Mouse (Mus musculus): ENCODE data around the gene Aebp2. TPM values are rescaled to one million over a fixed set of nuclear protein-coding genes. Genes with fewer than 3 reads are reported as not detected.
A peak's percentile ranks its signal among the peaks of the same experiment; 100 is the strongest.

The Aebp2 gene
- polyA plus RNA-seq, 1 experiment from 2014 or later = 11.3 TPM

DNA sequence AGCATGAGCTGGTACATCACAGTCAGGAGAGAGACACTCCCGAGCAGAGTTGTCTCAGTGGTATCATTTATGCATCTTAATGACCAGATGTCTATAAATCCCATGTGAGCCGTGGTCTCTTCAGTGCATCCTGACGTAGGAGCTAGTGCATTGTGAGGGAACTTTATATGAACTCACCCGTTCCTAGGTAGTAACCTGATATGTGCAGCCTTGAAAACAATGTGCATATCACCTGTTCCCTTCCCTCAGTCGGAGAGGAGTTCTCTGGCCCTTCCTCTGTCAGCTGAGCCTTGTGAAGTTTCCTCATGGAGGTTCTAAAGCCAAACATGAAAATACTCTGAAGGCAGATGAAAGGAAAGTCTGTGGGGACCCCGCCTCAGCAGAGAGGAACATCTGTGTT lies 78.8 kb downstream of the Aebp2 start:
- no peak for ATAC-seq (ENCODE audit: insufficient number of reproducible peaks, insufficient read depth, low FRiP score, low read depth)
- H3K9ac ChIP-seq (ENCODE audit: low read length) = no peak overlapping the region

DNA sequence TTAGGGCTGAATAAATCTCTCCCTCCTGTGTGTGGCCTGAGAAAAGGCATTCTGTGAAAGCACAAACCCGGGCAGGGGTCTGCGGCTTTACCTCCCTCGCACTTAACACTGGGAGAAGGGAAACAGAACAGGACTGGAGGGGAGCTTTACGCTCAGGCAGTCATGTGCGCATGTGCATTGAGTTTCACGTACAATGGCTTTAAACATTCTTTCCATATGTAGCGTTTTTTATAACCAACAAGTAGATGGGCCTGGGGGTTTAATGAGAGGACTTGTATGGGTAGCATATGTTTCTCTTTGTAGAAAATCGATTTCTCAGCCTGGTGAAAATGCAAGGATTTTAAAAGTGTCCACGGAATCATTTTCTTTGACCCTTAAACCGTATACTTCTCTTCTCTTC lies 82.7 kb downstream of the Aebp2 start:
- Histone ChIP-seq H3K27me3 (ENCODE audit: control insufficient read depth, insufficient read depth, low read length) (no peaks in the 10 kb centered on the region), H3K4me3 (ENCODE audit: control insufficient read depth in 1 of 2, insufficient read depth in 1 of 2, low read depth in 1 of 2, low read length in 2 of 2) (no peak overlapping the region), H3K9ac (ENCODE audit: low read length) (no peak overlapping the region), H3K4me2 (ENCODE audit: low read length) (no peak overlapping the region), H3K27ac (replicated peaks in 1 of 2; ENCODE audit: control insufficient read depth in 1 of 2, insufficient read depth in 1 of 2, low read depth in 2 of 2, low read length in 2 of 2) (no peak overlapping the region), H3K36me3 (ENCODE audit: control insufficient read depth, insufficient read depth, low read length) (no peaks in the 10 kb centered on the region), H3K4me1 (ENCODE audit: control insufficient read depth in 2 of 2, insufficient read depth in 2 of 2, low read length in 2 of 2) (no peaks in the 10 kb centered on the region; a peak in 1 of 4 replicates), H3K9me3 (ENCODE audit: control insufficient read depth, low read length) (peaks cover 5% of the 10 kb centered on the region; the same call in 1 of the 2 replicates)
- WGBS = 92% methylated on average over 10 of the region's 10 CpGs
- no peak for ATAC-seq (ENCODE audit: insufficient number of reproducible peaks, insufficient read depth, low FRiP score, low read depth)

More for the DNA sequence above, 78.8 kb downstream of the Aebp2 start:
- H3K4me2 ChIP-seq (ENCODE audit: low read length) = no peak overlapping the region
- WGBS = 78% methylated on average over 6 of the region's 6 CpGs
- peaks cover 5% of the 10 kb centered on the region; the same call in 1 of the 2 replicates for H3K9me3 ChIP-seq (ENCODE audit: control insufficient read depth, low read length)
- no peaks in the 10 kb centered on the region for H3K4me1 ChIP-seq (ENCODE audit: control insufficient read depth in 2 of 2, insufficient read depth in 2 of 2, low read length in 2 of 2)
- no peaks in the 10 kb centered on the region for H3K27me3 ChIP-seq (ENCODE audit: control insufficient read depth, insufficient read depth, low read length)
- H3K4me3 ChIP-seq (ENCODE audit: control insufficient read depth in 1 of 2, insufficient read depth in 1 of 2, low read depth in 1 of 2, low read length in 2 of 2) = no peak overlapping the region
- no peak overlapping the region for H3K27ac ChIP-seq (replicated peaks in 1 of 2; ENCODE audit: control insufficient read depth in 1 of 2, insufficient read depth in 1 of 2, low read depth in 2 of 2, low read length in 2 of 2)
- H3K36me3 ChIP-seq (ENCODE audit: control insufficient read depth, insufficient read depth, low read length) = no peaks in the 10 kb centered on the region

DNA sequence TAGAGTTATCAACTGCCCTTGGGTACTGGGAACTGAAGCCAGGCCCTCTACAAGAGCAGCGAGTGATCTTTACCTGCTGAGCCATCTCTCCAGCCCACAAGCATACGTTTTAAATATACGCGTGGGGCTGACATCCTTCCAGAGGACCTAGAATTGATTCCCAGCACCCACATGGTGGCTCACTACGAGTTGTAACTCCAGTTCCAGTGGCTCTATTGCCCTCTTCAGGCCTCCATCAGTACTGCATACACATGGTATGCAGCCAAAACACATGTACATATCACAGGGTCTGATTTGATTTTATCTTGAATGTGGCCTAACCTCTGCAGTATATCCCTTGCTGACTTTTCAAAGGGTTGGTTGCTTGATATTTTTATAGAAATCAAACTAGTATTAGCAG lies 83.6 kb downstream of the Aebp2 start:
- peaks cover 5% of the 10 kb centered on the region; the same call in 1 of the 2 replicates for H3K9me3 ChIP-seq (ENCODE audit: control insufficient read depth, low read length)
- no peak overlapping the region for H3K27ac ChIP-seq (replicated peaks in 1 of 2; ENCODE audit: control insufficient read depth in 1 of 2, insufficient read depth in 1 of 2, low read depth in 2 of 2, low read length in 2 of 2)
- H3K27me3 ChIP-seq (ENCODE audit: control insufficient read depth, insufficient read depth, low read length) = no peaks in the 10 kb centered on the region
- no peak for ATAC-seq (ENCODE audit: insufficient number of reproducible peaks, insufficient read depth, low FRiP score, low read depth)
- no peak overlapping the region for H3K4me3 ChIP-seq (ENCODE audit: control insufficient read depth in 1 of 2, insufficient read depth in 1 of 2, low read depth in 1 of 2, low read length in 2 of 2)
- H3K36me3 ChIP-seq (ENCODE audit: control insufficient read depth, insufficient read depth, low read length) = no peaks in the 10 kb centered on the region
- no peak overlapping the region for H3K9ac ChIP-seq (ENCODE audit: low read length)
- no peak overlapping the region for H3K4me2 ChIP-seq (ENCODE audit: low read length)
- no peaks in the 10 kb centered on the region; a peak in 1 of 4 replicates for H3K4me1 ChIP-seq (ENCODE audit: control insufficient read depth in 2 of 2, insufficient read depth in 2 of 2, low read length in 2 of 2)
- 94% methylated on average over 5 of the region's 5 CpGs for WGBS

DNA sequence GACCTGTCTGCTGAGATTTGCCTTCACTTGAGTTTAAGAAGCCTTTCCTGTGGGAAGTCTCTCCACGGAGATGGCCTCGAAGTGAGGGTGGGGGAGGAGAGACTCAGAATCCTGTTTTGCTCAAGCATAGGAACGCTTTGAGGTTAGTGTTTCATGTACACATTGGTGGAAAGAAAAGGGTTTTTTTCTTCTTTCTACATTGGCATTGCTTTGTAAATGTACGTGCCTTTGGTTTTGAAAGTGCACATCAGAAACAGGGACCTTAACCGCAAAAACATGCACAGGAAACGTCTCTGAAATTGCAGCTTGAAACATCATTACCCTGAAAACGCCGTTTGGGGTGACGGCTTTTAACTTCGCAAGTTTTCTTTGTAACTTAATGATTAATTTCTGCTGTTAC lies 85.6 kb downstream of the Aebp2 start:
- H3K36me3 ChIP-seq (ENCODE audit: control insufficient read depth, insufficient read depth, low read length) = no peaks in the 10 kb centered on the region
- H3K9ac ChIP-seq (ENCODE audit: low read length) = no peak overlapping the region
- ATAC-seq (ENCODE audit: insufficient number of reproducible peaks, insufficient read depth, low FRiP score, low read depth) = no peak
- H3K27me3 ChIP-seq (ENCODE audit: control insufficient read depth, insufficient read depth, low read length) = no peaks in the 10 kb centered on the region
- H3K27ac ChIP-seq (replicated peaks in 1 of 2; ENCODE audit: control insufficient read depth in 1 of 2, insufficient read depth in 1 of 2, low read depth in 2 of 2, low read length in 2 of 2) = no peak overlapping the region
- H3K4me1 ChIP-seq (ENCODE audit: control insufficient read depth in 2 of 2, insufficient read depth in 2 of 2, low read length in 2 of 2) = no peaks in the 10 kb centered on the region; a peak in 1 of 4 replicates
- 76% methylated on average over 10 of the region's 10 CpGs for WGBS
- peaks cover 5% of the 10 kb centered on the region; the same call in 1 of the 2 replicates for H3K9me3 ChIP-seq (ENCODE audit: control insufficient read depth, low read length)
- no peak overlapping the region for H3K4me2 ChIP-seq (ENCODE audit: low read length)
- no peak overlapping the region for H3K4me3 ChIP-seq (ENCODE audit: control insufficient read depth in 1 of 2, insufficient read depth in 1 of 2, low read depth in 1 of 2, low read length in 2 of 2)

DNA sequence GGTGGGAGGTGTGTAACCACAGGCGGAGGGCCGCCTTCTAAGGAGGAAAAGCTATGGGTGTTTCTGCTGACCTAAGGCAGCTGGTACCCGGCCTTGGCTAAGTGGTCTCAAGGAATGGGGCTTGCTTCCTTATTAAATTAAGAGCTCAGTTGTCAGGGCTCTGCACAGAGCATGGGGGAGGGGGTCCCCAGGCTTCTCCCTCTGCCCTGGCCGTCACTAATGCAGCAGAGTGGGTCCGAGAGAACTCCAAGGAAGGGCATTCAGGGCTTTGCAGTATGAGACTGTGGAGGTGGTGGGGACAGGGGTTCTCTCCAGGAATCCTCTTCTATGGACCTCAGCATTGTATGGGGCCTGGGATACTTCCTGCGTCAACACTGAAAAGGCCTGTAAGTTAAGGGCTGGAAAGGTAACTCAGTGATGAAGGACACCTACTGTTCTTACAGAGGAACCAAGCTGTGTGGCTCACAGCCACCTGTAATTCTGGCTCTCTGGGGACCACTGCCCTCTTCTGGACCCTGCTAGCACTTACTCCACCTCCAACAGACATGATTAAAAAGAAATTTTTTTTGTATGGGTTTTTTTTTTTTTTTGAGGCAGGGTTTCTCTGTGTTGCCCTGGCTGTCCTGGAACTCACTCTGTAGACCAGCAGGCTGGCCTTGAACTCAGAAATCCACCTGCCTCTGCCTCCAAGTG lies 87.1 kb downstream of the Aebp2 start:
- H3K4me2 ChIP-seq (ENCODE audit: low read length) = no peak overlapping the region
- no peaks in the 10 kb centered on the region; a peak in 1 of 4 replicates for H3K4me1 ChIP-seq (ENCODE audit: control insufficient read depth in 2 of 2, insufficient read depth in 2 of 2, low read length in 2 of 2)
- H3K9me3 ChIP-seq (ENCODE audit: control insufficient read depth, low read length) = peaks cover 5% of the 10 kb centered on the region; the same call in 1 of the 2 replicates
- no peak for ATAC-seq (ENCODE audit: insufficient number of reproducible peaks, insufficient read depth, low FRiP score, low read depth)
- H3K4me3 ChIP-seq (ENCODE audit: control insufficient read depth in 1 of 2, insufficient read depth in 1 of 2, low read depth in 1 of 2, low read length in 2 of 2) = no peak overlapping the region
- WGBS = 74% methylated on average over 6 of the region's 6 CpGs
- H3K36me3 ChIP-seq (ENCODE audit: control insufficient read depth, insufficient read depth, low read length) = no peaks in the 10 kb centered on the region
- H3K27ac ChIP-seq (replicated peaks in 1 of 2; ENCODE audit: control insufficient read depth in 1 of 2, insufficient read depth in 1 of 2, low read depth in 2 of 2, low read length in 2 of 2) = no peak overlapping the region
- H3K9ac ChIP-seq (ENCODE audit: low read length) = no peak overlapping the region
- no peaks in the 10 kb centered on the region for H3K27me3 ChIP-seq (ENCODE audit: control insufficient read depth, insufficient read depth, low read length)

DNA sequence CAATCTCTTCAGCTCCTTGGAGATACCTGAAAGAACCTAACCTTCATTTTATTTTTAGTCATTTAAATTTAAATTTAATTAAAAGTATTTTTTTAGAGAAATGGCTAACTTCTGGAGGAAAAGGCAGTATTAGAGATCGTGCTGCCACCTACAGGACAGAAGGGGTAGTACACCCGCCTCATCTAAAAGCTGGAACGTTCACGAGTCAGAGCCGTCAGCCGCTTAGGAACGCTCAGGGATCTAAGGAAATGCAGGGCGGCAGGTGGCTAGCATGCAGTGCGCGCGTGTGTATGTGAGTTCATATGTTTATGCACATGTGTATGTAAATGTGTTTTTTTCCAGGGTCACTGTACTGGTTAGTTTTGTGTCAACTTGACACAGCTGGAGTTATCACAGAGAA lies 90.3 kb downstream of the Aebp2 start:
- H3K27me3 ChIP-seq (ENCODE audit: control insufficient read depth, insufficient read depth, low read length) = no peaks in the 10 kb centered on the region
- no peaks in the 10 kb centered on the region for H3K4me1 ChIP-seq (ENCODE audit: control insufficient read depth in 2 of 2, insufficient read depth in 2 of 2, low read length in 2 of 2)
- no peak overlapping the region for H3K27ac ChIP-seq (replicated peaks in 1 of 2; ENCODE audit: control insufficient read depth in 1 of 2, insufficient read depth in 1 of 2, low read depth in 2 of 2, low read length in 2 of 2)
- ATAC-seq (ENCODE audit: insufficient number of reproducible peaks, insufficient read depth, low FRiP score, low read depth) = no peak
- H3K9ac ChIP-seq (ENCODE audit: low read length) = no peak overlapping the region
- no peak overlapping the region for H3K4me2 ChIP-seq (ENCODE audit: low read length)
- no peaks in the 10 kb centered on the region for H3K36me3 ChIP-seq (ENCODE audit: control insufficient read depth, insufficient read depth, low read length)
- no peak overlapping the region for H3K4me3 ChIP-seq (ENCODE audit: control insufficient read depth in 1 of 2, insufficient read depth in 1 of 2, low read depth in 1 of 2, low read length in 2 of 2)
- no peaks in the 10 kb centered on the region for H3K9me3 ChIP-seq (ENCODE audit: control insufficient read depth, low read length)
- WGBS = 5% methylated on average over 11 of the region's 11 CpGs

DNA sequence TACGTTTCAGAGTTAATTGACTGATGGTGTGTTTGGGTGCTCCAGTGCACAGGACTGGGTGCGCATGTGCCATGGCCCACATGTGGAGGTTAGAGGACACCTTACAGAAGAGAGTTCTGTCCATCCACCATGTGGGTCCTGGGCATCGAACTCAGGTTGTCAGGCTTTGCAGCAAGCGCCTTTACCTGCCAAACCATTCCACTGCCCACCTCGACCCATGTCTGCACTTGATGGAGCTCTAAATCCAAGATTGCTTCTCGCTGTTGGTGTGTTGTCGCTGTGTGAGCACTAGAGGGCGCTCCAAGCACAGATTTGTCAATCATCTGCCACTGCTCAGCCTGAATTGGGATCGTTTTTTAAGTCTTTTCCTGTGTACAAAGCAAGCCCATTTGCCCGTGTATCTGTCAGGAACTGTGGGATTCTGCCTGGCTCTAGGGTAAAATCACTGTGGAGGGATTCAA lies 92.5 kb downstream of the Aebp2 start:
- no peak overlapping the region for H3K9ac ChIP-seq (ENCODE audit: low read length)
- H3K9me3 ChIP-seq (ENCODE audit: control insufficient read depth, low read length) = no peaks in the 10 kb centered on the region; the same call in 1 of the 2 replicates
- peak overlapping the region; percentile 30; the same call in 1 of the 2 replicates for H3K4me2 ChIP-seq (ENCODE audit: low read length)
- no peak for ATAC-seq (ENCODE audit: insufficient number of reproducible peaks, insufficient read depth, low FRiP score, low read depth)
- no peaks in the 10 kb centered on the region for H3K36me3 ChIP-seq (ENCODE audit: control insufficient read depth, insufficient read depth, low read length)
- no peak overlapping the region for H3K4me3 ChIP-seq (ENCODE audit: control insufficient read depth in 1 of 2, insufficient read depth in 1 of 2, low read depth in 1 of 2, low read length in 2 of 2)
- WGBS = 16% methylated on average over 10 of the region's 10 CpGs
- no peak overlapping the region for H3K27ac ChIP-seq (replicated peaks in 1 of 2; ENCODE audit: control insufficient read depth in 1 of 2, insufficient read depth in 1 of 2, low read depth in 2 of 2, low read length in 2 of 2)
- no peaks in the 10 kb centered on the region for H3K4me1 ChIP-seq (ENCODE audit: control insufficient read depth in 2 of 2, insufficient read depth in 2 of 2, low read length in 2 of 2)
- H3K27me3 ChIP-seq (ENCODE audit: control insufficient read depth, insufficient read depth, low read length) = no peaks in the 10 kb centered on the region

DNA sequence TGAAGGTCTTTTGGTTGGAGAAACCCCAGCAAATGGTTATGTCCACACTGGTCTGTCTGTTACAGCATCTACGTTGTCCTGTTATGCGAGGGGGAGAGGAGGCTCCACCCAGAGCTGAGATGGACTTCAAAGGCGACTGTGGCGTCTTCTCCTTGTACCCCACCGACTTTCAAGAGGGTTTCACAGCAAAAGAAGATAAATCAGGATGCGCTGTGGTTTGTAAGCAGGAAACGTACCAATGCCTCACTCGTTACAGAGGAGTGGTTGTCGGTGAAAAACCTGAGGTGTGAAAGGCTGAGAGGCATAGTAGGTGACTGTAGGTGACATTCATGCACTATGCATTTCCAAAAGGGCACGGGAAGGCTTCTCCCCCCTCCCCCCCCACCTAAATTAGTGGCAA lies 99.6 kb downstream of the Aebp2 start:
- Histone ChIP-seq H3K36me3 (ENCODE audit: control insufficient read depth, insufficient read depth, low read length) (no peaks in the 10 kb centered on the region), H3K27ac (replicated peaks in 1 of 2; ENCODE audit: control insufficient read depth in 1 of 2, insufficient read depth in 1 of 2, low read depth in 2 of 2, low read length in 2 of 2) (no peak overlapping the region), H3K27me3 (ENCODE audit: control insufficient read depth, insufficient read depth, low read length) (no peaks in the 10 kb centered on the region), H3K4me3 (ENCODE audit: control insufficient read depth in 1 of 2, insufficient read depth in 1 of 2, low read depth in 1 of 2, low read length in 2 of 2) (no peak overlapping the region), H3K9ac (ENCODE audit: low read length) (no peak overlapping the region), H3K9me3 (ENCODE audit: control insufficient read depth, low read length) (no peaks in the 10 kb centered on the region; the same call in 1 of the 2 replicates), H3K4me2 (ENCODE audit: low read length) (no peak overlapping the region), H3K4me1 (ENCODE audit: control insufficient read depth in 2 of 2, insufficient read depth in 2 of 2, low read length in 2 of 2) (no peaks in the 10 kb centered on the region)
- 65% methylated on average over 10 of the region's 10 CpGs for WGBS
- ATAC-seq (ENCODE audit: insufficient number of reproducible peaks, insufficient read depth, low FRiP score, low read depth) = no peak

Data from heart, embryonic 14.5 days (tissue).